Mouse (Mus musculus) gastrocnemius, postnatal 10 days (tissue): ENCODE results near the gene Arl6ip5. TPM values are rescaled to one million over a fixed set of nuclear protein-coding genes. Genes with fewer than 3 reads are reported as not detected.

Experiments
- DNase-seq: peaks from one replicate; pipeline ENCODE4 v3.0.0; 2021; ENCODE audit warnings: mixed read lengths
- total RNA-seq, 2 experiments: library from RNA; stranded (reverse); gene quantifications; 2 replicates each; pipeline ENCODE4 v1.2.3; 2021

Gene Arl6ip5
- total RNA-seq, 2 experiments from 2014 or later, result 238 to 249 TPM

DNA sequence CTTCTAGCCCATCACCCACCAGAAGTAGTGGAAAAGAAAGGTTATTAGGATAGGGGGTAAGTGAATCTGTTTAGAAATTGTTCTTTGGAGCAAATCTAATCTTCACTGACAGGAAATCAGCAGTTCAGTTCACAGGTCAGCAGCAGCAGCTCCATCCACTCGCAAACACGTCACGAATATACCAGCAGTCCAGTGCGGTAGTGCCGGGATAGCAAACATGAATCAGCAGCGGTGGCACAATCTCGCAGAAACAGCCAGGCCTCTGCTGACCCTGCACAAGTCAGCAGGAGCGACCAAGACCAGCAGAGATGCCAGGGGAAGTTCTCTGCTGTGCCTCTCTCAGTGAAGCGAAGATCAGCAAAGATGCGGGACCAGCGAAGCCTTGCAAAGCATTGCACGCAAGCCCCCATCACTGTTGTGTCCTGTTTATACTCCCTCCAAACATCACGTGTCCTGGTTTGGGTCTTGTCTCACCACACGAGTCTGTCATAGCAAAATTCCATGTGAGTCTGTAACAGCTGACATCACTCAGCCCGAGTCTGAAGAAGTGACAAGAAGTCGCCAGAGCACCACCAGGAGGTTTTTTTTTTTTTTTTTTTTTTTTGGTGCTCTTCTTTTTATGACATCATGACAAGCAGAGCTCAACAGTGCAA, 62.7 kb downstream of the Arl6ip5 start:
- no peak for DNase-seq

DNA sequence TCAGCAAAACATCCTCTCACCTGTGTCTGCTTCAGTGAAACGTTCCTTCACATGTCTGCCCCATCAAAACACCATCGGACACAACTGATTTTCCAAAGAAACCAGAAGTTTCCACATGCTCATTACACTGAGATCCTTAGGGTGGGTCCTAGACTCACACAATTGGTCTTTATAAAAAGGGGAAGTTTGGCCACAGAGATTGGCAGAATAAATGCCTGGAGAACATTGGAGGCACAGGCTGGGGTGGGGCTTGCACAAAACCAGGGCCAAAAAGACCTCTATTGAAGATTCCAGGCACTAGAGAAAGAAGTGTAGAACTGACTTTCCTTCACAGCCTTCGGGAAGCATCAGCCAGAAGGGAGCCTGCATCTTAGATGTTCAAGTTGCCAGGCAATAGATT, 63.3 kb downstream of the Arl6ip5 start:
- no peak for DNase-seq

DNA sequence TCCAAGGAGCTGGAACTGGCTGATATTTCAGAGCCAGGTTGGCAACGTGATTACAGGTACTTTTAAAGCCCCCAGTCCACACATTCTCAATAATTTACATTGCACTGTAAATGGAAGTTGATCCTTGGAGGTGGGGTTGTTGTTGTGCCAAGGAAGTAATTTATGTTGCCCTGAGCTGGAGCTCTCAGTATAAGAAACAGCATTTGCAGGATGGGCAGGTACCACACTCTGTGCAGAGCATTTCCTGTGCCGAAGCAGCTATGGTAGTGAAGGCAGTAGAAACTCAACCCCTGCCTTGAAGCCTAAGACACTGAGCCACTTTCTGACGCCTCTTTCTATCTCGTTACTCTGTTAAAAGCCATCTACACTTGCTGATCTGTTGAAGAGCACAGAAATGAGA, 65.3 kb downstream of the Arl6ip5 start:
- DNase-seq, result no peak

DNA sequence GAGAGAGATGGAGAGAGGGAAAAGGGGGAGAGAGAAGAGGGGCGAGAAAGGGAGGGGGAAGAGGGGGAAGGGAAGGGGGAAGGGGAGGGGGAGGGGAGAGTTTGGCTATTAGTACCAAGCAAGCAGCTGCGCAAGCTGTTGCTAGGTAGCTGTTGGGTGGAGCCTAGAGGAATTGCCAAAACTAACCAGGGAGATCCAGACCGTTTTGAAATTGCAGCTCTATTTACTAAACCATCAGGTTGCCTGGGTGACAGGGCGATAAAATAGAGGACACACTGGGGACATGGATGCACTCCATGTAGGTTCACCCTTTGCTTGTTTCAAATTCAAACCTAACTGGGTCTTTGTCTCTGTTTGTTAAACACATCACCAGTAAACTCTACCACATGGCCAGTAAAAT, 65.9 kb downstream of the Arl6ip5 start:
- no peak for DNase-seq

DNA sequence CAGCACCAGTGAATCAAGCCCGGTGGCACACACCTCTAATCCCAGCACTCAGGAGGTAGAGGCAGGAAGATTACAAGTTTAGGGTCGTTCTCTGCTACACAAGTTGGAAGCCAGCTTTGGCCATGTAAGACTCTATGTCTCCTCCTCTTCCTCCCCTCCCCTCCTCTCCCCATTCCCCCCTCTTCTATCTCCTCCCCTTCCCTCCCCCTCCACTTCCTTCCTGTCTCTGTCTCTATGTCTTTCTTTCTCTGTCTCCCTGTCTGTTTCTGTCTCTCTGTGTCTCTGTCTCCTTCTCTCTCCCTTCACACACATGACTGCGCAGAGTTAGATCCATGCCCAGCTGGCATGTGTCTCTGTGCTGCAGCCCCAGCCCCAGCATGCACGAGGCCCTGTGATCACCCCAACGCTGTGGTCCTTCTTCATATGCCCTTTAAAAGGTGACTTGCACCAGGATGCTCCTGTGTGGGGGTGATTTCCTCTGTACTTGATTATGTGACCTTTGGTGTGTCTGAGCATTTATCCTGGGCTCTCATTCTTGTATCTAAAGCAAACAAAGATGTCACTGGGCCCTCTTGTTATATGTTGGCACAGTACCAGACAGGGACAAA, 66.5 kb downstream of the Arl6ip5 start:
- no peak for DNase-seq

DNA sequence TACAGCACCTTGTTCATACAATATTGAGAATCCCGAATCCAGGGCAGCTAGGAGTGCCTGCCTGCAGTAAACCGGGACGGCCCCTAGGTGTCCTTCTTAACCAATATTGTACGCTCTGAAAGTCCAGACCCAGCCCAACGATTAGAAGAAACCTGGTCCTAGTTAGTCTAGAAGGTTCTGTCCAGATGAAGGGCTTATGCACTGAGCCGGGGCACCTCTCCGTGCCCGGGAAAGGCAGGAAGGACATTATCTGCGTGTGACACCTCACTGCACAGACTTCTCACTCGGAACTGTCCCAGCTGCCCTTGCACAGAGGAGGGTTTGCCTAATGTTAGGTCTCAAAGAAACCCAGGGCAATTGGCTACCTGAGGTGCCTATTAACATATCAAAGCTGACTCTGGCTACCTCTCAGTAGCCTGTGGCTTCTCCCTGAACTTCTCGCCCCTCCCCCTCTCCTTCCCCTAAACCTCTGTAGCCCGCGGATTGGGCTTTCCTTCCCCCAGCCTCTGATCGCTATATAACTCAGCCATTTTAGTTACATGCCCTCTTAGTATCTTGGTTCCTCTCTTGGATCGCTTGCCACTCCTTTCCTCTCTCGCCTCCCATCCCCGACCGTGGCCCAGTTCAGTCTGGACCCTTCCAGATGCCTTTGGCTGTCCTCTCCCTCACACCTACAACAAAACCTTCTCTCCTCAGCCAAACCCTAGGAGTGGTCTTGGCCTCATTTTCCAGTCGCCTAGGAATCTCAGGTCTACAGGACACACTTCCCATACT, 67.7 kb downstream of the Arl6ip5 start:
- peak; percentile 75 for DNase-seq

DNA sequence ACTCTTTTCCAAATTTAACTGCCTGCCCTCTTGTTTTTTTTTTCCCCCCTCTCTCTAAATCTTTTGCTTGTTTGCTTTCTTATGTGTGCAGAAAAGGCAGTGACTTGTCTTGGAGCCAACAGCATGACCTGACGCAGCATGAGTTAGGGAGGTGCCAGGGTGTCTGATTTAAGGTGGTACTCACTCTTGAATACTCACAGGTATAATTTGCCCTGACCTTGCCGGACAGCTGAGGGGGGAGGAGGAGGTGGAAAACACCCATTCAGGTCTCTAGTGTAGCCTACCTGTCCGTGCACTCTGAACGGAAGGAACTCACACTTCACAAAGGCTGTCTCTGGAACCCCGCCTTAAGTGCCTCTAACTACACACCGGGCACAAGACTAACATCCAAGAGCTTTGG, 68.4 kb downstream of the Arl6ip5 start:
- no peak for DNase-seq

Other genes starting within 250 kb of the Arl6ip5 start
- under 1 TPM; 0.09 to 0.23 TPM for gene Fam19a4, start 150.3 kb upstream of the Arl6ip5 start, total RNA-seq
- gene Eogt, start 61.5 kb upstream of the Arl6ip5 start, total RNA-seq, result 1 to 10 TPM; 4.9 to 8.1 TPM
- gene Tmf1, start 31.6 kb upstream of the Arl6ip5 start, total RNA-seq, result 10 to 100 TPM; 27.6 to 32.0 TPM
- 10 to 100 TPM; 50.3 to 51.2 TPM for gene Uba3, start 5.0 kb upstream of the Arl6ip5 start, total RNA-seq
- gene Lmod3, start 42.1 kb downstream of the Arl6ip5 start, total RNA-seq, result 100 to 1,000 TPM; 113 to 139 TPM